Mouse (Mus musculus) lung, embryonic 16.5 days (tissue): ENCODE measurements around the gene S1pr3. TPM values are rescaled to one million over a fixed set of nuclear protein-coding genes. Genes with fewer than 3 reads are reported as not detected.

ENCODE experiments used
- ATAC-seq: fragments of 200-750 bp; cut with Nextera tagmentation; 2 replicates; pipeline ENCODE4 v1.8.0; 2017; ENCODE audit warnings: low read depth, mild to moderate bottlenecking, moderate library complexity
- H3K27ac ChIP-seq: fragments of 300-500 bp; sonication (generic); 2 replicates; pipeline ENCODE4 v1.5.1; 2014; ENCODE audit warnings: mild to moderate bottlenecking, control low read depth, low read length
- H3K27me3 ChIP-seq: fragments of 300-500 bp; sonication (generic); 2 replicates; pipeline ENCODE4 v1.6.1; 2014; ENCODE audit warnings: low read depth, low read length, mixed read lengths; ENCODE audit not compliant: control insufficient read depth, insufficient read depth
- H3K36me3 ChIP-seq: fragments of 300-500 bp; sonication (generic); 2 replicates; pipeline ENCODE4 v1.6.1; 2014; ENCODE audit warnings: low read length; ENCODE audit not compliant: control insufficient read depth, insufficient read depth
- H3K4me1 ChIP-seq: fragments of 300-500 bp; sonication (generic); replicated peaks from 2 replicates; pipeline ENCODE4 v1.6.1; 2014; ENCODE audit warnings: low read length, mixed read lengths; ENCODE audit not compliant: control insufficient read depth, insufficient read depth
- H3K4me2 ChIP-seq: fragments of 300-500 bp; sonication (generic); 2 replicates; pipeline ENCODE4 v1.6.1; 2014; ENCODE audit warnings: low read depth, low read length, control low read depth
- H3K4me3 ChIP-seq: fragments of 300-500 bp; sonication (generic); 2 replicates; pipeline ENCODE4 v1.5.1; 2014; ENCODE audit warnings: mild to moderate bottlenecking, low read length, control low read depth
- H3K9ac ChIP-seq: fragments of 300-500 bp; sonication (generic); 2 replicates; pipeline ENCODE4 v1.6.1; 2014; ENCODE audit warnings: low read length, control low read depth
- H3K9me3 ChIP-seq: fragments of 300-500 bp; sonication (generic); 2 replicates; pipeline ENCODE4 v1.6.1; 2016; ENCODE audit warnings: low read length; ENCODE audit not compliant: control insufficient read depth
- WGBS: fragments of 180-500 bp; shearing (Covaris S2); extraction: QIAGEN DNeasy Blood & Tissue Kit; methylation state at CpG from one replicate; pipeline ENCODE4 v1.1.7; 2014; 5-methylcytosine and 5-hydroxymethylcytosine counted together
- polyA plus RNA-seq: library from polyadenylated mRNA; unstranded; fragments of >200 nt; fragmentation: Nextera tagmentation; extraction: Ambion mirVana; gene quantifications from 2 replicates; pipeline ENCODE4 v1.2.1, GENCODE M21; 2015

S1pr3 gene
- polyA plus RNA-seq, 1 experiment from 2014 or later = 117 TPM

DNA sequence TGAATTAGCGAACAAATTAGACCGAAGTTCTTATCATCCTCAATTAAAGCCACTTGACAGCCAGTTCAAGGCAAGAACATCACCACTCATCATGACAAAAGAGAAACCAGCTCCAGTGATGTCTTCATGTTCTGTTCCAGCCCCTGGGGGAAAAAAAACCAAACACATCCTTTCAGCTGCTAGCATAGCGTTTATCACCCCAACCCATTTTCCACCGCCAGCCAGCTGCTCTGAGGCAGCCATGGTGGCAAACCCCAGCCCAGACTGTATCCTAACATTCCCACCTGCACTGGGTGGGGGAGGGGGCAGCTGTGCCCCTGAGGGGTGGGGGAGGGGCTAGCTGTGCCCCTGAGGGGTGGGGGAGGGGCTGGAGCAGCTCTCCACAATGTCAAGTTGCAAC is 30.3 kb upstream of the S1pr3 start:
- Histone ChIP-seq H3K27ac (peak overlapping the region; percentile 83), H3K4me3 (no peak overlapping the region)

DNA sequence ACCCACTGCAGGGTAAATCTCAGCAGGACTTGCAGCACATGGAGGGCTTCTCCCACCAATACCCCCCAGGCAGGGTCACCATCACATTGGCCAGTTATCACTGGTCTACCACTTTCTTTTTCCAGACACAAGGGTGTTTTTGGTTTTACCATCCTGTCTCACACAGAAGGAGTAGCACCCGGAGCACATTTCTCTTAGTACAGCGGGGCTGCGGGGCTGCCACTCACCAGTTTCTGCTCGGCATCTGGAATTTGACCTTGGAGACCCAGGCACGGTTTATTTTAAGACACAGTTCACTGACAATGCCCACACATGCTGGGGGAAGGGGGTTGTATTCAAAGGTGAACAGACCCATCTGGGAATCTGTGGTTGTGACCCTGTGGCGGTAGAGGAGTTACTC is 28.8 kb upstream of the S1pr3 start:
- 24% methylated on average over 6 of the region's 6 CpGs for WGBS
- Histone ChIP-seq H3K27me3 (no peaks in the 10 kb centered on the region), H3K4me3 (no peak overlapping the region), H3K9ac (no peak overlapping the region), H3K4me2 (no peak overlapping the region), H3K9me3 (no peaks in the 10 kb centered on the region), H3K27ac (peak overlapping the region; percentile 67), H3K36me3 (no peaks in the 10 kb centered on the region), H3K4me1 (peaks cover 22% of the 10 kb centered on the region)
- no peak for ATAC-seq

More for the DNA sequence above, 30.3 kb upstream of the S1pr3 start:
- ATAC-seq = peak; percentile 45; the same call in 1 of the 2 replicates
- Histone ChIP-seq H3K9me3 (no peaks in the 10 kb centered on the region), H3K36me3 (no peaks in the 10 kb centered on the region), H3K9ac (0 out of 2 replicates have a peak overlapping the region, but pooled peaks have one; percentile 15), H3K4me1 (peaks cover 22% of the 10 kb centered on the region), H3K4me2 (peak overlapping the region; percentile 26), H3K27me3 (no peaks in the 10 kb centered on the region)
- WGBS = 11% methylated on average over 4 of the region's 4 CpGs

DNA sequence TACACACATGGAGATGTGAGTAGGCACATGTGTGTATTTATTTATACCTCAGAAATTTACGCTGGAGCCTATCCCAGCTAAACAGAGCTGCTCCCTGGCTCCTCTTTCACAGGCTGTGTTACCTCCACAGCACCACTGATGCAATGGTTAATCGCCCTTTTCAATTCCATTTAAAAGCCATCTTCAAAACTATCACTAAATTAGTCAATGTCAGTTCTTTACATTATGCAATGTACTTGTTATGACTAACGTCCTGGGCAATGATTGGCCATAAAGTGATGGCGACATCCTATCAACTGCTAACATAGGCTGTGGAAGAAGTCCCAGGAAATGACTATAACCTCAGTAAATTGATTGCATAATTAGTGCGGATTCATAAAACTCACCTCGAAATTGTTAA is 26.9 kb upstream of the S1pr3 start:
- no peak overlapping the region for H3K9ac ChIP-seq
- peaks cover 22% of the 10 kb centered on the region for H3K4me1 ChIP-seq
- H3K4me2 ChIP-seq = no peak overlapping the region
- no peak overlapping the region for H3K27ac ChIP-seq
- H3K4me3 ChIP-seq = no peak overlapping the region
- no peaks in the 10 kb centered on the region for H3K27me3 ChIP-seq
- no peaks in the 10 kb centered on the region for H3K36me3 ChIP-seq
- WGBS = 52% methylated on average over 6 of the region's 6 CpGs
- peak; percentile 71 for ATAC-seq
- H3K9me3 ChIP-seq = no peaks in the 10 kb centered on the region

DNA sequence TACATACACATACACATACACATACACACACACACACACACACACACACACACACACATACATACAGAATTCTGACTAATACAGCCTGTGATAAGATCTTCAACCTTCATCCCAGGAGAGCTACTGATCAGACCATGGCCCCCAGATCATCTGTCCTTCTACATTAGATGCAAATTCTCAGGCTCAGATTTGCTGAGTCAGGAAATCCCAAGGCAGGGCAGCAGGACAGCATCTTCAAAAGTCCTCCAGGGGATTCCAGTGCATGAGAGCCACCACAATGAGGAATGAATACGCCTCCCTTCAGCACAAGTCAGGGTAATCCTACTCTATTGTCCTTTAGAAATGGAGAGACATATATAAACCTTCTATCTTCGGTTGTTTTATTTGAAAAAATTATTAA is 23.5 kb upstream of the S1pr3 start:
- Histone ChIP-seq H3K36me3 (no peaks in the 10 kb centered on the region), H3K4me1 (peaks cover 3% of the 10 kb centered on the region; the same call in 1 of the 2 replicates)
- 63% methylated on average over 2 of the region's 2 CpGs for WGBS

DNA sequence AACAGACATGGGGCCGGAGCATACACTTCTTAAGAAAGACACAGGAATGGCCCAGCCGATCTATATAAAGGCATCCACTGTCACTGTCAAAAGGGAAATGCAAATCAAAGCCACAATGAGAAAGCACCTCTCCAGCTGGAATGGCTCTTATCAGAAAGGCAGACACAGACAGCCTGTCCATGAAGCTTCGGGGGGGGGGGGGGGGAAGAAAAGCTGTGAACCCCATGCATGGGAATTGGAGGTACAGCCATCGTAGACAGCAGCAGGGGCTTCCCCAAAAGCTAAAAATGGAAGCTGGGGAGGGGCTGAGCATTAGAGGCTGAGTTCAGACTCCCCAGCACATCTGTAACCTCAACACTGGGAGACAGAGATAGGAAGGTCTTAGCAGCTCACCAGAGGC is 20.5 kb upstream of the S1pr3 start:
- H3K4me2 ChIP-seq = no peak overlapping the region
- ATAC-seq = no peak
- no peaks in the 10 kb centered on the region for H3K36me3 ChIP-seq
- no peak overlapping the region for H3K4me3 ChIP-seq
- no peak overlapping the region for H3K9ac ChIP-seq
- no peak overlapping the region for H3K27ac ChIP-seq
- H3K27me3 ChIP-seq = no peaks in the 10 kb centered on the region
- H3K4me1 ChIP-seq = no peaks in the 10 kb centered on the region
- no peaks in the 10 kb centered on the region for H3K9me3 ChIP-seq
- 39% methylated on average over 4 of the region's 4 CpGs for WGBS

More for the DNA sequence above, 23.5 kb upstream of the S1pr3 start:
- no peak overlapping the region for H3K27ac ChIP-seq
- no peak overlapping the region for H3K9ac ChIP-seq
- no peaks in the 10 kb centered on the region for H3K27me3 ChIP-seq
- no peak overlapping the region for H3K4me2 ChIP-seq
- H3K4me3 ChIP-seq = no peak overlapping the region
- no peak for ATAC-seq
- no peaks in the 10 kb centered on the region for H3K9me3 ChIP-seq

DNA sequence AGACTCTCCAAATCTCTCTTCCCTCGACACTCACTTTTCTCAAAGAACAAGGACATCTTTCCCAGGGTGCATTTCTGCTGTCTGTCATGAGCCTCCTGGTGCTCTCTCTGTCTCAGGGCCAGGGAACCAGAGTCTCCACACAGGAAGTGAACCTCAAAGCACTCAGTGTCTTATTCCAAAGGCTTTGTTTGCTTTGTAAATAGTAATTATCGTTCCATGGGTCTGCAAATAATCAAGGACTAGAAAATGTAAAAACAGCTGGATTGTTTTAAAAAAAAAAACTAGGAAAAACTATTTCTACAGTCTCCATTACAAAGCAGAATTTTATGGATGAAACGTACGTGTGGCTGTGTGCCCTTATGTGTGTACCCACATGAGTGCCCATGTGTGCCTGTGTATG is 18.0 kb upstream of the S1pr3 start:
- no peak overlapping the region for H3K27ac ChIP-seq
- peaks cover 7% of the 10 kb centered on the region; the same call in 1 of the 2 replicates for H3K9me3 ChIP-seq
- H3K36me3 ChIP-seq = no peaks in the 10 kb centered on the region
- H3K4me1 ChIP-seq = no peaks in the 10 kb centered on the region
- ATAC-seq = no peak
- no peak overlapping the region for H3K9ac ChIP-seq
- H3K4me3 ChIP-seq = no peak overlapping the region
- H3K4me2 ChIP-seq = no peak overlapping the region
- no peaks in the 10 kb centered on the region for H3K27me3 ChIP-seq
- WGBS = 30% methylated on average over 4 of the region's 4 CpGs

DNA sequence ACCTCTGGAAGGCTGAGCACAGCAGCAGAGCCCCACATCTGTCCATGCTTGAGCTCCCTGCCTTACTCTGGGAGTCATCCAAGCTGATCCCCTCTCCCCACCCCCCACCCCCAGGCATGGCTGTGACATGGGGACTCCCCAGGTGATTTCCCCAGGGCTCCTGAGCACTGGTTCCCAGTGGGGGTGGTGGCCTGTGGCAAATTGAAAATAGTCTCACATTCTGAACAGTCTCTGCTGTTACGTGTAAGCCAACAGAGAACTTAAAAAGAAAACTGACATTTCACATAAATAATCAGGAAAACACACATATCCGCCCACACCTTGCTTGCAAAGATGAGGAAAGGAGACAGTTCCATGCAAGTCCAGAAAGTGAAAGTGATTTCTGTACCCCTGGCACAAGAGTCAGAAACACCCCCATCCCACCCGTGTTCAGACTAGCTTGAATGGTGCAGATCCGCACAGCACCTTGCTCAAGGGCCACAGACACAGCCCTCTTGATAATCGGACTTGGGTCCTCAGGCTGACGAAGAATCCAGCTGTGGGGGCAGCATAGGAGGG is 17.0 kb upstream of the S1pr3 start:
- no peak overlapping the region for H3K4me2 ChIP-seq
- peak; percentile 15; the same call in 1 of the 2 replicates for ATAC-seq
- H3K36me3 ChIP-seq = no peaks in the 10 kb centered on the region
- no peak overlapping the region for H3K4me3 ChIP-seq
- H3K9ac ChIP-seq = no peak overlapping the region
- no peaks in the 10 kb centered on the region for H3K27me3 ChIP-seq
- WGBS = 83% methylated on average over 6 of the region's 6 CpGs
- H3K9me3 ChIP-seq = peaks cover 8% of the 10 kb centered on the region; the same call in 1 of the 2 replicates
- H3K4me1 ChIP-seq = no peaks in the 10 kb centered on the region
- H3K27ac ChIP-seq = no peak overlapping the region

DNA sequence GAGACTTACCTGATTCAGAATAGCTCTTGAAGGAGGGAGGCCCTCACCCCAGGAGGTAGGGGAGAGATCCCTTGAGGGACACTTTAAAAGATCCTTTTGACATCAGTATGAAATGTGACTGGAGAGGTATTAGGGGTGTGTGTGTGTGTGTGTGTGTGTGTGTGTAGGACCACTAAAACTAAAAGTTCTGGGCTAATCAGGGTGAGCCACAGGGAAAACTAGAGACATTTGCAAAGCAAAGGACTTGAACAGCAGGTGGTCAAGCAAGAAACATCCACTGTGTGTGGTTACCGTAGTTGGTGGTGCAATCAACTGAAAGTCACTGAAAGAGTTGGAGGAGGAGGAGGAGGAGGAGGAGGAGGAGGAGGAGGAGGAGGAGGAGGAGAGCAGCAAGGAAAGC is 16.2 kb upstream of the S1pr3 start:
- H3K9me3 ChIP-seq = peaks cover 8% of the 10 kb centered on the region; the same call in 1 of the 2 replicates
- WGBS = 67% methylated on average over 1 of the region's 1 CpGs
- no peak overlapping the region for H3K4me2 ChIP-seq
- no peak overlapping the region for H3K4me3 ChIP-seq
- no peaks in the 10 kb centered on the region for H3K27me3 ChIP-seq
- H3K9ac ChIP-seq = no peak overlapping the region
- H3K4me1 ChIP-seq = no peaks in the 10 kb centered on the region
- no peaks in the 10 kb centered on the region for H3K36me3 ChIP-seq
- no peak for ATAC-seq
- H3K27ac ChIP-seq = no peak overlapping the region

DNA sequence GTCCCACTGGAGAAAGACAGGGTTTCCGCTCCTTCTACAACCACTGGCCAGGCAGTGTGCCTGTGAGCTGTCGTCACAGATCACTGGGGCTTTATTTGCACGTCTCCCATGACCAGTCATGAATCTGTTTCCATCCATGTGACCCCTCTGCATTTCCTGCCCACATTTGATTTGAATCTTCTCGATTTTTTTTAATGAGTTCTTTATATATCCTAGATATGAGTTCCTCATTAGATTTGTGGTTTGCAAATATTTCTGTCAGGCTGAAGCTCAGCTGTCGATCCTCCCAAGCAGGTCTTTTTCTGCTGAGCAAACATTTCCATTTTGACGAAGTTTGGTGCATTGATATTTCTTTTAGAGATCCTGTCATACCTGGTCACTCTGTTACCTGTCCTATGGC is 10.6 kb upstream of the S1pr3 start:
- H3K9ac ChIP-seq = no peak overlapping the region
- no peaks in the 10 kb centered on the region for H3K27me3 ChIP-seq
- H3K4me2 ChIP-seq = no peak overlapping the region
- peaks cover 8% of the 10 kb centered on the region; the same call in 1 of the 2 replicates for H3K9me3 ChIP-seq
- no peak for ATAC-seq
- no peak overlapping the region for H3K27ac ChIP-seq
- H3K36me3 ChIP-seq = no peaks in the 10 kb centered on the region
- peaks cover 9% of the 10 kb centered on the region for H3K4me1 ChIP-seq
- 60% methylated on average over 6 of the region's 6 CpGs for WGBS
- H3K4me3 ChIP-seq = no peak overlapping the region
